In the genomic region with DNA sequence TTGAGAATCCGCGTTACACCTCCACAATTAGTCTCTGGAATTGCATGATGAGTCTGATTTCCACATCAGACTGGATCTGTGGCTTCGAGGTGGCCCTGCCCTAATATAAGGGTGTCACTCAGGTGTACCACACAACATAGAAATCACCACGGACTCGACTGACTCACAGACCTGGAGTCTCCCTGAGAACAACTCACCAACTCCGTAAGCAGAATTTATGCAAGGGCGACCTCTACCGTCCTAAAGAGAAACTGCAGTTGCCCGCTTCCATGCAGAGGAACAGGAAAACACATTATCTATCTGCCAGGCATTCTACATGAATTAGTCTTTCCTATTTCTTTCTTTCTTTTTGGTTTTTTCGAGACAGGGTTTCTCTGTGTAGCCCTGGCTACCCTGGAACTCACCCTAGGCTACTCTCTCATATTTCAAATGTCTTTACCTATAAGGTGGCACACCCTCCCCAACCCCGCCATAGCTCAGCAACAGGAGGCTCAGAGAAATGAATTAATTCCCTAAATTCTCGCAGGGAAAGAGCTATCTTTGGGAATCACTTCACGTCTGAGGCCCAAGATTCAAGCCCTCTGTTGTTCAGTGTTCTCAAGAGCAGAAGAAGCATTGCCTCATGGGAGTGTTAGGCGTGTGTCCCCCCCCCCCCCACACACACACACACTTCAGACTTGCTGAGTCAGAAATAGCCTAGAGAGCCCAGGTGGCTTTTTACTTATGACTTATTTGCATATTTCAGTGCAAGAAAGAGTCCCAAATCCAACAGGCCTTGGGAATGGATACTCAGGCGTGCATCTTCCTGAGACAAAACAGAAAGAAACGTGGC, we compare ENCODE assay signal across 8 mouse cellular contexts. TPM values are rescaled to one million over a fixed set of nuclear protein-coding genes. Genes with fewer than 3 reads are reported as not detected.
A peak's percentile ranks its signal among the peaks of the same experiment; 100 is the strongest.
DNase-seq lines count a peak whose midpoint lies in the region; ATAC-seq and TF ChIP-seq lines count a peak whose summit lies in the region.

No protein-coding gene starts in this region.

- peaks cover 16 to 48% of the 10 kb centered on the region in 2 experiments for H3K36me3 ChIP-seq in CH12.LX (replicated peaks in 1 of 2; ENCODE audit: control insufficient read depth in 1 of 2, insufficient read depth in 1 of 2, low read length in 1 of 2)
- peaks cover 7% of the 10 kb centered on the region; the same call in 1 of the 2 replicates for H3K36me3 ChIP-seq in forebrain, embryonic 12.5 days (replicated peaks)
- peaks cover 10% of the 10 kb centered on the region; the same call in 1 of the 2 replicates for H3K36me3 ChIP-seq in heart, postnatal 0 days (replicated peaks; ENCODE audit: control insufficient read depth, insufficient read depth, low read length)
- H3K36me3 ChIP-seq in liver, embryonic 14.5 days (replicated peaks; ENCODE audit: control insufficient read depth, insufficient read depth, low read depth), result no peaks in the 10 kb centered on the region
- H3K36me3 ChIP-seq in neural tube, embryonic 11.5 days (ENCODE audit: control insufficient read depth, insufficient read depth, low read length), result no peaks in the 10 kb centered on the region
- H3K36me3 ChIP-seq in stomach, postnatal 0 days (ENCODE audit: control insufficient read depth, insufficient read depth, low read length), result no peaks in the 10 kb centered on the region

- peak; percentile 91 for TF ChIP-seq RAD21 in CH12.LX (IDR thresholded peaks at IDR 0.05; ENCODE audit: low read depth, low read length)

- H3K4me2 ChIP-seq in CH12.LX (ENCODE audit: insufficient read depth, low read depth, poor library complexity, severe bottlenecking), result peak overlapping the region; percentile 87
- H3K4me2 ChIP-seq in forebrain, embryonic 12.5 days, result peak overlapping the region; percentile 50
- H3K4me2 ChIP-seq in heart, postnatal 0 days (ENCODE audit: low read depth, low read length), result peak overlapping the region; percentile 51
- peak overlapping the region; percentile 71 for H3K4me2 ChIP-seq in liver, embryonic 14.5 days (ENCODE audit: low read depth)
- peak overlapping the region; percentile 7 for H3K4me2 ChIP-seq in neural tube, embryonic 11.5 days (ENCODE audit: low read depth)
- peak overlapping the region; percentile 44 for H3K4me2 ChIP-seq in stomach, postnatal 0 days (replicated peaks; ENCODE audit: low read depth)

- H3K4me1 ChIP-seq in CH12.LX (ENCODE audit: control insufficient read depth in 1 of 2, insufficient read depth in 2 of 2), result peaks cover 8 to 24% of the 10 kb centered on the region in 2 experiments
- H3K4me1 ChIP-seq in forebrain, embryonic 12.5 days, result peaks cover 13% of the 10 kb centered on the region
- H3K4me1 ChIP-seq in heart, postnatal 0 days (ENCODE audit: control insufficient read depth, insufficient read depth), result peaks cover 18% of the 10 kb centered on the region
- H3K4me1 ChIP-seq in liver, embryonic 14.5 days (replicated peaks; ENCODE audit: control insufficient read depth in 2 of 2, insufficient read depth in 2 of 2, low read length in 1 of 2), result peaks cover 4 to 15% of the 10 kb centered on the region in 2 experiments; a peak in 3 of 4 replicates
- no peaks in the 10 kb centered on the region for H3K4me1 ChIP-seq in neural tube, embryonic 11.5 days (ENCODE audit: control insufficient read depth, insufficient read depth, low read length)
- H3K4me1 ChIP-seq in stomach, postnatal 0 days (replicated peaks; ENCODE audit: control insufficient read depth, insufficient read depth), result no peaks in the 10 kb centered on the region

- ATAC-seq in forebrain, embryonic 12.5 days (ENCODE audit: low FRiP score), result peak; percentile 70
- peak; percentile 72 for ATAC-seq in heart, postnatal 0 days (ENCODE audit: insufficient read depth, low read depth)
- peak; percentile 51 for ATAC-seq in liver, embryonic 14.5 days (ENCODE audit: insufficient read depth)
- ATAC-seq in neural tube, embryonic 11.5 days (ENCODE audit: insufficient read depth, low FRiP score, low TSS enrichment), result peak; percentile 56
- ATAC-seq in stomach, postnatal 0 days (ENCODE audit: low FRiP score, low TSS enrichment), result peak; percentile 82

- peak; percentile 23; the same call in 1 of the 2 replicates for TF ChIP-seq POLR2A in CH12.LX (IDR thresholded peaks at IDR 0.05; ENCODE audit: low read depth, low read length)

- TF ChIP-seq CTCF in CH12.LX (conservative IDR thresholded peaks at IDR 0.05 in 1 of 2, IDR thresholded peaks at IDR 0.05 in 1 of 2; ENCODE audit: low read depth in 2 of 2, low read length in 2 of 2), result peak; percentile 88 to 99
- peak; percentile 95 for TF ChIP-seq CTCF in heart, postnatal 0 days (IDR thresholded peaks at IDR 0.05; ENCODE audit: low read depth)
- TF ChIP-seq CTCF in liver, embryonic 14.5 days (IDR thresholded peaks at IDR 0.05; ENCODE audit: low read depth), result peak; percentile 92
- peak; percentile 95 for TF ChIP-seq CTCF in stomach, postnatal 0 days (IDR thresholded peaks at IDR 0.05; ENCODE audit: low read depth)

- dilution Hi-C loops in CH12.LX (cut with MboI; ENCODE audit: extremely low pct_ligation_motif_present, extremely low pct_unique_long_range_greater_than_20kb, low sequenced_read_pairs), result no loop called here

- H3K9ac ChIP-seq in CH12.LX (ENCODE audit: insufficient read depth, low read depth), result peak overlapping the region; percentile 89
- no peak overlapping the region; the same call in 1 of the 2 replicates for H3K9ac ChIP-seq in forebrain, embryonic 12.5 days
- H3K9ac ChIP-seq in heart, postnatal 0 days (replicated peaks; ENCODE audit: low read depth, low read length), result peak overlapping the region; percentile 0; the same call in 1 of the 2 replicates
- H3K9ac ChIP-seq in liver, embryonic 14.5 days (replicated peaks), result peak overlapping the region; percentile 40; the same call in 1 of the 2 replicates
- no peak overlapping the region; the same call in 1 of the 2 replicates for H3K9ac ChIP-seq in neural tube, embryonic 11.5 days (ENCODE audit: low read length)
- H3K9ac ChIP-seq in stomach, postnatal 0 days (ENCODE audit: low read length), result no peak overlapping the region

- H3K27me3 ChIP-seq in CH12.LX (replicated peaks), result no peaks in the 10 kb centered on the region
- H3K27me3 ChIP-seq in forebrain, embryonic 12.5 days, result no peaks in the 10 kb centered on the region
- no peaks in the 10 kb centered on the region for H3K27me3 ChIP-seq in heart, postnatal 0 days (ENCODE audit: control insufficient read depth, insufficient read depth, low read length)
- H3K27me3 ChIP-seq in liver, embryonic 14.5 days (ENCODE audit: control insufficient read depth, insufficient read depth, low read length), result no peaks in the 10 kb centered on the region
- H3K27me3 ChIP-seq in neural tube, embryonic 11.5 days (ENCODE audit: control insufficient read depth, insufficient read depth, low read length), result no peaks in the 10 kb centered on the region
- H3K27me3 ChIP-seq in stomach, postnatal 0 days (ENCODE audit: control insufficient read depth, insufficient read depth, low read length), result no peaks in the 10 kb centered on the region

- H3K27ac ChIP-seq in CH12.LX (ENCODE audit: insufficient read depth, low read depth), result peak overlapping the region; percentile 69
- H3K27ac ChIP-seq in forebrain, embryonic 12.5 days, result no peak overlapping the region
- no peak overlapping the region for H3K27ac ChIP-seq in heart, postnatal 0 days (ENCODE audit: low read depth)
- H3K27ac ChIP-seq in liver, embryonic 14.5 days, result no peak overlapping the region; the same call in 1 of the 2 replicates
- H3K27ac ChIP-seq in neural tube, embryonic 11.5 days (ENCODE audit: low read depth, low read length), result no peak overlapping the region
- no peak overlapping the region for H3K27ac ChIP-seq in stomach, postnatal 0 days (replicated peaks)

- peak; percentile 84 for TF ChIP-seq EP300 in CH12.LX (IDR thresholded peaks at IDR 0.05; ENCODE audit: low read length)
- TF ChIP-seq EP300 in heart, postnatal 0 days (IDR thresholded peaks at IDR 0.05; ENCODE audit: low read depth), result no peak
- no peak for TF ChIP-seq EP300 in liver, embryonic 14.5 days (IDR thresholded peaks at IDR 0.05; ENCODE audit: low read depth)
- no peak for TF ChIP-seq EP300 in stomach, postnatal 0 days (optimal IDR thresholded peaks at IDR 0.05)

- 15% methylated on average over 16 of the region's 16 CpGs for WGBS in forebrain, embryonic 12.5 days
- 18% methylated on average over 16 of the region's 16 CpGs for WGBS in heart, postnatal 0 days
- WGBS in liver, embryonic 14.5 days (ENCODE audit: insufficient replicate concordance), result 14% methylated on average over 16 of the region's 16 CpGs
- 14% methylated on average over 16 of the region's 16 CpGs for WGBS in neural tube, embryonic 11.5 days
- WGBS in stomach, postnatal 0 days, result 15% methylated on average over 16 of the region's 16 CpGs

- H3K79me2 ChIP-seq in CH12.LX (replicated peaks; ENCODE audit: control insufficient read depth, extremely low read depth, insufficient read depth, poor library complexity, severe bottlenecking), result no peaks in the 10 kb centered on the region

- in situ Hi-C loops in CH12.LX (cut with MboI; ENCODE audit: low pct_ligation_motif_present, low pct_unique_long_range_greater_than_20kb, low sequenced_read_pairs), result no loop called here

- DNase-seq in CH12.LX (ENCODE audit: extremely low read depth), result peak; percentile 90
- peak; percentile 85 for DNase-seq in c-Kit-positive CD71-positive TER-119-positive erythroid progenitor cells, embryonic 14.5 days (ENCODE audit: low spot score)
- DNase-seq in heart, postnatal 0 days (ENCODE audit: low spot score), result peak; percentile 81
- peak; percentile 79 to 90 for DNase-seq in kidney, postnatal 36 days
- DNase-seq in liver, embryonic 14.5 days (ENCODE audit: low read depth in 3 of 3, low spot score in 3 of 3), result peak; percentile 69 to 76 (median 73)
- DNase-seq in neural tube, embryonic 11.5 days (ENCODE audit: low spot score), result peak; percentile 88
- peak; percentile 89 for DNase-seq in stomach, postnatal 0 days (ENCODE audit: low spot score)

- peak overlapping the region; percentile 51 to 58 (median 54) for H3K4me3 ChIP-seq in CH12.LX (replicated peaks in 1 of 3; ENCODE audit: low read depth in 2 of 3, low read length in 2 of 3, poor library complexity in 1 of 3)
- peak overlapping the region; percentile 23 for H3K4me3 ChIP-seq in forebrain, embryonic 12.5 days (replicated peaks)
- H3K4me3 ChIP-seq in heart, postnatal 0 days (ENCODE audit: low read depth, low read length), result peak overlapping the region; percentile 28
- peak overlapping the region; percentile 36 to 64 for H3K4me3 ChIP-seq in liver, embryonic 14.5 days (ENCODE audit: insufficient read depth in 1 of 2, low read depth in 2 of 2, low read length in 2 of 2)
- peak overlapping the region; percentile 1; the same call in 1 of the 2 replicates for H3K4me3 ChIP-seq in neural tube, embryonic 11.5 days (ENCODE audit: low read depth, low read length)
- H3K4me3 ChIP-seq in stomach, postnatal 0 days (ENCODE audit: low read depth, low read length), result peak overlapping the region; percentile 17; the same call in 1 of the 2 replicates

- H3K9me3 ChIP-seq in CH12.LX (replicated peaks; ENCODE audit: low read length), result no peaks in the 10 kb centered on the region
- H3K9me3 ChIP-seq in forebrain, embryonic 12.5 days, result no peaks in the 10 kb centered on the region
- no peaks in the 10 kb centered on the region for H3K9me3 ChIP-seq in heart, postnatal 0 days (replicated peaks; ENCODE audit: control insufficient read depth, low read length)
- no peaks in the 10 kb centered on the region for H3K9me3 ChIP-seq in liver, embryonic 14.5 days (ENCODE audit: control insufficient read depth, low read length)
- H3K9me3 ChIP-seq in neural tube, embryonic 11.5 days (ENCODE audit: control insufficient read depth, low read length), result no peaks in the 10 kb centered on the region
- H3K9me3 ChIP-seq in stomach, postnatal 0 days (ENCODE audit: control insufficient read depth, low read length), result no peaks in the 10 kb centered on the region

RNA-seq across cellular contexts. Expression of a gene that starts 7.7 kb away (rescaled TPM):
- total RNA-seq in CH12.LX (2012; rRNA removed) (138 and 141 TPM in 2 replicates), CH12.LX (2014; rRNA removed) (259 and 305 TPM in 2 replicates)
- 355 and 403 TPM in 2 replicates for polyA plus RNA-seq in CH12.LX (2012; ENCODE audit: insufficient read length, low read depth)
- 355 and 368 TPM in 2 replicates for polyA plus RNA-seq in forebrain, embryonic 12.5 days (2016; fragmentation: Nextera tagmentation; extraction: Ambion mirVana)
- 65.4 and 65.9 TPM in 2 replicates for total RNA-seq in heart, postnatal 0 days (2014; rRNA removed; ENCODE audit: low replicate concordance)
- polyA plus RNA-seq in heart, postnatal 0 days (2015; fragmentation: Nextera tagmentation; extraction: Ambion mirVana), result 283 and 292 TPM in 2 replicates
- 43.5 and 75.6 TPM in 2 replicates for polyA plus RNA-seq in liver, embryonic 14.5 days (2012; rRNA removed)
- 245 and 247 TPM in 2 replicates for polyA plus RNA-seq in liver, embryonic 14.5 days (2014; fragmentation: Nextera tagmentation; extraction: Ambion mirVana)
- polyA plus RNA-seq in neural tube, embryonic 11.5 days (2014; fragmentation: Nextera tagmentation; extraction: Ambion mirVana), result 348 and 353 TPM in 2 replicates
- 308 and 333 TPM in 2 replicates for polyA plus RNA-seq in stomach, postnatal 0 days (2015; fragmentation: Nextera tagmentation; extraction: Ambion mirVana)

RNA-seq across cellular contexts. Expression of a gene that starts 20.5 kb away (rescaled TPM):
- total RNA-seq in CH12.LX (2012; rRNA removed), result 20.3 and 33.2 TPM in 2 replicates
- total RNA-seq in CH12.LX (2014; rRNA removed), result 12.0 and 13.9 TPM in 2 replicates
- polyA plus RNA-seq in CH12.LX (2012; ENCODE audit: insufficient read length, low read depth), result 28.1 and 31.0 TPM in 2 replicates
- 19.4 and 21.3 TPM in 2 replicates for polyA plus RNA-seq in forebrain, embryonic 12.5 days (2016; fragmentation: Nextera tagmentation; extraction: Ambion mirVana)
- total RNA-seq in heart, postnatal 0 days (2014; rRNA removed; ENCODE audit: low replicate concordance), result 8.7 and 12.5 TPM in 2 replicates
- 7.2 and 7.8 TPM in 2 replicates for polyA plus RNA-seq in heart, postnatal 0 days (2015; fragmentation: Nextera tagmentation; extraction: Ambion mirVana)
- 5.5 and 5.6 TPM in 2 replicates for polyA plus RNA-seq in liver, embryonic 14.5 days (2012; rRNA removed)
- polyA plus RNA-seq in liver, embryonic 14.5 days (2014; fragmentation: Nextera tagmentation; extraction: Ambion mirVana), result 6.7 and 7.5 TPM in 2 replicates
- polyA plus RNA-seq in neural tube, embryonic 11.5 days (2014; fragmentation: Nextera tagmentation; extraction: Ambion mirVana), result 16.0 and 17.4 TPM in 2 replicates
- polyA plus RNA-seq in stomach, postnatal 0 days (2015; fragmentation: Nextera tagmentation; extraction: Ambion mirVana), result 9.1 and 9.5 TPM in 2 replicates

RNA-seq across cellular contexts. Expression of a gene that starts 25.6 kb away (rescaled TPM):
- total RNA-seq in CH12.LX (2012; rRNA removed), result 130 and 142 TPM in 2 replicates
- total RNA-seq in CH12.LX (2014; rRNA removed), result 136 and 146 TPM in 2 replicates
- polyA plus RNA-seq in CH12.LX (2012; ENCODE audit: insufficient read length, low read depth), result 164 and 182 TPM in 2 replicates
- polyA plus RNA-seq in forebrain, embryonic 12.5 days (2016; fragmentation: Nextera tagmentation; extraction: Ambion mirVana), result 92.0 and 105 TPM in 2 replicates
- total RNA-seq in heart, postnatal 0 days (2014; rRNA removed; ENCODE audit: low replicate concordance), result 203 and 290 TPM in 2 replicates
- polyA plus RNA-seq in heart, postnatal 0 days (2015; fragmentation: Nextera tagmentation; extraction: Ambion mirVana), result 21.0 and 22.7 TPM in 2 replicates
- 39.1 and 41.8 TPM in 2 replicates for polyA plus RNA-seq in liver, embryonic 14.5 days (2012; rRNA removed)
- polyA plus RNA-seq in liver, embryonic 14.5 days (2014; fragmentation: Nextera tagmentation; extraction: Ambion mirVana), result 33.1 and 38.6 TPM in 2 replicates
- 119 and 128 TPM in 2 replicates for polyA plus RNA-seq in neural tube, embryonic 11.5 days (2014; fragmentation: Nextera tagmentation; extraction: Ambion mirVana)
- 17.4 and 18.0 TPM in 2 replicates for polyA plus RNA-seq in stomach, postnatal 0 days (2015; fragmentation: Nextera tagmentation; extraction: Ambion mirVana)

RNA-seq across cellular contexts. Expression of a gene that starts 55.5 kb away (rescaled TPM):
- total RNA-seq in CH12.LX (2012; rRNA removed) (303 TPM in 2 replicates), CH12.LX (2014; rRNA removed) (268 and 283 TPM in 2 replicates)
- polyA plus RNA-seq in CH12.LX (2012; ENCODE audit: insufficient read length, low read depth), result 489 and 509 TPM in 2 replicates
- 167 and 176 TPM in 2 replicates for polyA plus RNA-seq in forebrain, embryonic 12.5 days (2016; fragmentation: Nextera tagmentation; extraction: Ambion mirVana)
- total RNA-seq in heart, postnatal 0 days (2014; rRNA removed; ENCODE audit: low replicate concordance), result 624 and 648 TPM in 2 replicates
- polyA plus RNA-seq in heart, postnatal 0 days (2015; fragmentation: Nextera tagmentation; extraction: Ambion mirVana), result 605 and 617 TPM in 2 replicates
- 91.7 and 107 TPM in 2 replicates for polyA plus RNA-seq in liver, embryonic 14.5 days (2012; rRNA removed)
- 69.8 and 79.3 TPM in 2 replicates for polyA plus RNA-seq in liver, embryonic 14.5 days (2014; fragmentation: Nextera tagmentation; extraction: Ambion mirVana)
- 81.2 and 84.2 TPM in 2 replicates for polyA plus RNA-seq in neural tube, embryonic 11.5 days (2014; fragmentation: Nextera tagmentation; extraction: Ambion mirVana)
- polyA plus RNA-seq in stomach, postnatal 0 days (2015; fragmentation: Nextera tagmentation; extraction: Ambion mirVana), result 95.8 and 101 TPM in 2 replicates

Comparison
In these comparisons a context has a peak if more than half of its experiments do, and no peak if none do; other contexts are left out.
1. H3K4me2 ChIP-seq: peak in every context shown above with its lines; median percentile 87 in CH12.LX; 71 in liver, embryonic 14.5 days; 51 in heart, postnatal 0 days; 50 in forebrain, embryonic 12.5 days; 44 in stomach, postnatal 0 days; 7 in neural tube, embryonic 11.5 days.
2. H3K4me3 ChIP-seq: peak in every context shown above with its lines; median percentile 54 in CH12.LX; 50 in liver, embryonic 14.5 days; 28 in heart, postnatal 0 days; 23 in forebrain, embryonic 12.5 days; 17 in stomach, postnatal 0 days; 1 in neural tube, embryonic 11.5 days.
3. H3K9ac ChIP-seq: peak in CH12.LX (single experiment), heart, postnatal 0 days (single experiment) and liver, embryonic 14.5 days (single experiment); none in forebrain, embryonic 12.5 days (single experiment), neural tube, embryonic 11.5 days (single experiment) and stomach, postnatal 0 days (single experiment).
4. Peak in every context shown above with its lines, with median percentiles within 50 percentile points of each other: DNase-seq, CTCF ChIP-seq and ATAC-seq.